Mouse (Mus musculus): ENCODE measurements around the gene Pfdn6.
"Not testable (repeated sequence)": the region's sequence is repeated elsewhere in the genome, so short reads cannot be mapped to it uniquely, and the experiment has no call there.

The Pfdn6 gene

GRCm38 (mm10) chr17:33891357-33891756, 48.8 kb downstream of the Pfdn6 start:
- DNase-seq: no peak

- peak; percentile 100 for DNase-seq
These were observed 49.5 kb downstream of the Pfdn6 start, which contains the start of gene Kifc1 for GRCm38 (mm10) chr17:33890533-33891059. Kifc1 (minus strand) TSS chr17:33890661.

- not testable (repeated sequence) for DNase-seq
These were observed 50.1 kb downstream of the Pfdn6 start for GRCm38 (mm10) chr17:33889941-33890532.
